Mouse (Mus musculus) stomach, embryonic 14.5 days (tissue): ENCODE data around the gene Dapk1. TPM values are rescaled to one million over a fixed set of nuclear protein-coding genes. Genes with fewer than 3 reads are reported as not detected.

ENCODE experiments used
- ATAC-seq: fragments of 200-750 bp; cut with Nextera tagmentation; 2 replicates; pipeline ENCODE4 v1.8.0; 2017; ENCODE audit warnings: low read depth, moderate TSS enrichment; ENCODE audit not compliant: insufficient number of reproducible peaks, insufficient read depth, low FRiP score
- H3K27ac ChIP-seq: fragments of 300-500 bp; sonication (generic); 2 replicates; pipeline ENCODE4 v1.5.1; 2014; ENCODE audit warnings: mild to moderate bottlenecking, low read length, moderate library complexity, mixed read lengths
- H3K27me3 ChIP-seq: fragments of 300-500 bp; sonication (generic); 2 replicates; pipeline ENCODE4 v1.6.1; 2014; ENCODE audit warnings: low read length, control low read depth, mixed read lengths; ENCODE audit not compliant: control insufficient read depth, insufficient read depth
- H3K36me3 ChIP-seq: fragments of 300-500 bp; sonication (generic); 2 replicates; pipeline ENCODE4 v1.6.1; 2014; ENCODE audit warnings: mild to moderate bottlenecking, control low read depth, low read length, moderate library complexity, mixed read lengths; ENCODE audit not compliant: control insufficient read depth, insufficient read depth
- H3K4me1 ChIP-seq: fragments of 300-500 bp; sonication (generic); 2 replicates; pipeline ENCODE4 v1.6.1; 2014; ENCODE audit warnings: low read length, control low read depth, mixed read lengths; ENCODE audit not compliant: control insufficient read depth, insufficient read depth
- H3K4me2 ChIP-seq: fragments of 300-500 bp; sonication (generic); replicated peaks from 2 replicates; pipeline ENCODE4 v1.6.1; 2014; ENCODE audit warnings: low read depth, low read length, control low read depth
- H3K4me3 ChIP-seq: fragments of 300-500 bp; sonication (generic); 2 replicates; pipeline ENCODE4 v1.5.1; 2014; ENCODE audit warnings: low read depth, low read length, control low read depth
- H3K9ac ChIP-seq: fragments of 300-500 bp; sonication (generic); replicated peaks from 2 replicates; pipeline ENCODE4 v1.6.1; 2014; ENCODE audit warnings: low read depth, mild to moderate bottlenecking, control low read depth, low read length, moderate library complexity, mixed read lengths
- H3K9me3 ChIP-seq: fragments of 300-500 bp; sonication (generic); 2 replicates; pipeline ENCODE4 v1.6.1; 2016; ENCODE audit warnings: low read depth, low read length, control low read depth; ENCODE audit not compliant: control insufficient read depth
- WGBS: fragments of 180-500 bp; shearing (Covaris S2); extraction: QIAGEN DNeasy Blood & Tissue Kit; methylation state at CpG from one replicate; pipeline ENCODE4 v1.1.7; 2014; 5-methylcytosine and 5-hydroxymethylcytosine counted together
- polyA plus RNA-seq: library from polyadenylated mRNA; unstranded; fragments of >200 nt; fragmentation: Nextera tagmentation; extraction: Ambion mirVana; gene quantifications from 2 replicates; pipeline ENCODE4 v1.2.1, GENCODE M21; 2014

Dapk1 gene
- polyA plus RNA-seq, 1 experiment from 2014 or later = 21.6 TPM

GRCm38 (mm10) chr13:60672882-60673675 lies 71.3 kb downstream of the Dapk1 start:
- peaks cover 20% of the 10 kb centered on the region for H3K4me1 ChIP-seq
- no peaks in the 10 kb centered on the region for H3K9me3 ChIP-seq
- H3K4me3 ChIP-seq = no peak overlapping the region
- H3K4me2 ChIP-seq = no peak overlapping the region
- no peaks in the 10 kb centered on the region for H3K27me3 ChIP-seq
- H3K27ac ChIP-seq = no peak overlapping the region
- ATAC-seq = no peak
- 80% methylated on average over 11 of the region's 11 CpGs for WGBS
- no peaks in the 10 kb centered on the region for H3K36me3 ChIP-seq
- H3K9ac ChIP-seq = no peak overlapping the region

- WGBS = 21% methylated on average over 2 of the region's 2 CpGs
Observed at GRCm38 (mm10) chr13:60674301-60674700, 72.6 kb downstream of the Dapk1 start.

GRCm38 (mm10) chr13:60674911-60675310 lies 73.2 kb downstream of the Dapk1 start:
- Histone ChIP-seq H3K4me2 (no peak overlapping the region; the same call in 1 of the 2 replicates), H3K9me3 (no peaks in the 10 kb centered on the region), H3K4me3 (no peak overlapping the region), H3K4me1 (peaks cover 20% of the 10 kb centered on the region), H3K27ac (peak overlapping the region; percentile 61; the same call in 1 of the 2 replicates), H3K27me3 (no peaks in the 10 kb centered on the region), H3K36me3 (no peaks in the 10 kb centered on the region), H3K9ac (no peak overlapping the region)
- WGBS = 7% methylated on average over 9 of the region's 9 CpGs
- peak; percentile 63; the same call in 1 of the 2 replicates for ATAC-seq

More at GRCm38 (mm10) chr13:60674301-60674700, 72.6 kb downstream of the Dapk1 start:
- ATAC-seq = no peak
- Histone ChIP-seq H3K9ac (no peak overlapping the region), H3K27me3 (no peaks in the 10 kb centered on the region), H3K4me2 (no peak overlapping the region; the same call in 1 of the 2 replicates), H3K9me3 (no peaks in the 10 kb centered on the region), H3K27ac (peak overlapping the region; percentile 61; the same call in 1 of the 2 replicates), H3K4me1 (peaks cover 20% of the 10 kb centered on the region), H3K4me3 (no peak overlapping the region), H3K36me3 (no peaks in the 10 kb centered on the region)

GRCm38 (mm10) chr13:60675416-60675815 lies 73.7 kb downstream of the Dapk1 start:
- Histone ChIP-seq H3K27ac (peak overlapping the region; percentile 44; the same call in 1 of the 2 replicates), H3K4me1 (peaks cover 18% of the 10 kb centered on the region), H3K4me2 (no peak overlapping the region; the same call in 1 of the 2 replicates), H3K9me3 (no peaks in the 10 kb centered on the region), H3K4me3 (no peak overlapping the region), H3K27me3 (no peaks in the 10 kb centered on the region), H3K36me3 (no peaks in the 10 kb centered on the region), H3K9ac (no peak overlapping the region)
- ATAC-seq = no peak
- WGBS = 32% methylated on average over 4 of the region's 4 CpGs

- WGBS = 56% methylated on average over 6 of the region's 6 CpGs
- no peaks in the 10 kb centered on the region for H3K27me3 ChIP-seq
- no peak for ATAC-seq
- H3K36me3 ChIP-seq = no peaks in the 10 kb centered on the region
- peaks cover 13% of the 10 kb centered on the region for H3K4me1 ChIP-seq
- H3K4me3 ChIP-seq = no peak overlapping the region
- no peak overlapping the region for H3K9ac ChIP-seq
- no peak overlapping the region for H3K4me2 ChIP-seq
- H3K27ac ChIP-seq = no peak overlapping the region
- no peaks in the 10 kb centered on the region for H3K9me3 ChIP-seq
Observed at GRCm38 (mm10) chr13:60678912-60679311, 77.2 kb downstream of the Dapk1 start.

- Histone ChIP-seq H3K27me3 (no peaks in the 10 kb centered on the region), H3K4me3 (no peak overlapping the region), H3K27ac (no peak overlapping the region), H3K36me3 (no peaks in the 10 kb centered on the region), H3K4me1 (peaks cover 37% of the 10 kb centered on the region), H3K9ac (no peak overlapping the region), H3K9me3 (no peaks in the 10 kb centered on the region), H3K4me2 (no peak overlapping the region)
- ATAC-seq = no peak
- 67% methylated on average over 15 of the region's 15 CpGs for WGBS
Observed at GRCm38 (mm10) chr13:60682714-60683695, 81.3 kb downstream of the Dapk1 start.

GRCm38 (mm10) chr13:60684050-60684760 lies 82.5 kb downstream of the Dapk1 start:
- WGBS = 44% methylated on average over 10 of the region's 10 CpGs
- Histone ChIP-seq H3K4me3 (no peak overlapping the region), H3K9ac (no peak overlapping the region), H3K9me3 (no peaks in the 10 kb centered on the region), H3K36me3 (no peaks in the 10 kb centered on the region), H3K27ac (no peak overlapping the region), H3K4me2 (no peak overlapping the region), H3K4me1 (peaks cover 37% of the 10 kb centered on the region), H3K27me3 (no peaks in the 10 kb centered on the region)
- no peak for ATAC-seq

- no peak overlapping the region for H3K4me3 ChIP-seq
- WGBS = 79% methylated on average over 8 of the region's 8 CpGs
- no peak overlapping the region for H3K27ac ChIP-seq
- H3K9me3 ChIP-seq = no peaks in the 10 kb centered on the region
- peaks cover 37% of the 10 kb centered on the region for H3K4me1 ChIP-seq
- H3K9ac ChIP-seq = no peak overlapping the region
- ATAC-seq = no peak
- H3K36me3 ChIP-seq = no peaks in the 10 kb centered on the region
- no peaks in the 10 kb centered on the region for H3K27me3 ChIP-seq
- no peak overlapping the region for H3K4me2 ChIP-seq
Observed at GRCm38 (mm10) chr13:60684806-60685205, 83.1 kb downstream of the Dapk1 start.
